Mouse (Mus musculus) spleen, postnatal 14 days (tissue): Measurements from ENCODE around the gene Vmn1r228.

Source experiments
- DNase-seq, 2 experiments: peaks; one replicate each; pipeline ENCODE4 v3.0.0; 2021 to 2022; ENCODE audit warnings: low spot score in 2 of 2

The Vmn1r228 gene

DNA sequence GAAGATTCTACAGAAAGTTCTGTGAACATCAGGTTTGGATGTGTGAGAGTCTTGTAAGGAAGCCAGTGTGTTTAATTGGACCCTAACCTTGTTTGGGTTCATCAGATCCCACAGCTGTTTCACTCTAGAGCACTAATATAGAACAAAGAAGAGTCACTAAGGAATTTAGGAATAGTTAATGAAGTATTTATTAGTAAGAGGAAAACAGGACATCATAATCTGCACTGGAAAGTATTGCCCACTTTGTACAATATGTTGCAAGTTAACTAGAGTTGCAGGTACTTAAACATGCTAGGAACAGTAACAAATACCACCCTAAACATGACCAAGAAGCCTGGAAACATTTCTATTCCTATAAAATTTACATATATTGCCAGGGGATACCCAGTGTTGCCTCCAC lies at the start of gene Vmn1r228:
TSS of gene Vmn1r228 (minus strand) at position 101 of the 400 bp plus-strand sequence.
- no peak for DNase-seq

DNA sequence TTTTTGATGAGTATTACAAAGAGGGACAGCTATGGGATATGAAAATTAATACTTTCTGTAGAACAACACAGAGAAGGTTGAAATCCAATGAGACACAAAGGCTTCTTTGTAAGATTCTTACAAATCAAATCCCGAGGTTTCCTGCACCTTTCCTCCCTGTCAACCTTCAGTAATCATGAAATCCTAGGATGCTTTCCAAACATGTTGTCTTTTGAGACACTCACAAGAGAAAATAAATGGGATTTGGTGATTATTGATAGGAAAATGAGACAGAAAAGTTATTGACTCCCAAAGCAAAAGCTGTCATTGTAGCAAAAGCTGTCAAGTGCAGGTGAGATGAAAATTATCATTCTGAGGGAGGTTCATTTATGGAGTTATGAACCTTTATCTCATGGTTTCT lies 25.3 kb upstream of the Vmn1r228 start, which contains the start of gene Vmn1r229:
TSS of gene Vmn1r229 (plus strand) at position 301 of the 400 bp plus-strand sequence.
- no peak for DNase-seq

DNA sequence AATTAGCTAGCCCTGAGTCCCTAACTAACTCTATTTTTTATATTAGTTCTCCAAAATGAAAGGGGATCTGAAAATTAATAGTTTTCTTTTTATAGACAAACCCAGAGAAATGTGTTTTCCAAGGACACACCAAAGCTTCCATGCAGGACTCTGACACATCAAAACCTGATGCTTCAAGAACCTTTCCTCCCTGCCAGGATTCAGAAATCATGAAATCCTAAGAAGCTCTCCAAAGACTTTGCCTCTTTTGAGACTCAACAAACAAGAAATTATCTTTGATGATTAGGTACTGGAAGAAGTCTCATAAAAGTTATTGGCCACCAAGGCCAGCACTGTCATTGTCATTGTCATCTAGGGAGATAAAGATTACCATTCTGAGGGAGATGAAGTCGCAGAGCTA lies 56.4 kb downstream of the Vmn1r228 start, which contains the start of gene Vmn1r227:
TSS of gene Vmn1r227 (plus strand) at position 301 of the 400 bp plus-strand sequence.
- DNase-seq = no peak
